Mouse (Mus musculus): ENCODE data around the gene Ptpn13.

Ptpn13 gene

GRCm38 (mm10) chr5:103423305-103423926 is 1.6 kb upstream of the Ptpn13 start:
- DNase-seq: no peak

GRCm38 (mm10) chr5:103423927-103424315 is 1.1 kb upstream of the Ptpn13 start:
- no peak for DNase-seq

DNA sequence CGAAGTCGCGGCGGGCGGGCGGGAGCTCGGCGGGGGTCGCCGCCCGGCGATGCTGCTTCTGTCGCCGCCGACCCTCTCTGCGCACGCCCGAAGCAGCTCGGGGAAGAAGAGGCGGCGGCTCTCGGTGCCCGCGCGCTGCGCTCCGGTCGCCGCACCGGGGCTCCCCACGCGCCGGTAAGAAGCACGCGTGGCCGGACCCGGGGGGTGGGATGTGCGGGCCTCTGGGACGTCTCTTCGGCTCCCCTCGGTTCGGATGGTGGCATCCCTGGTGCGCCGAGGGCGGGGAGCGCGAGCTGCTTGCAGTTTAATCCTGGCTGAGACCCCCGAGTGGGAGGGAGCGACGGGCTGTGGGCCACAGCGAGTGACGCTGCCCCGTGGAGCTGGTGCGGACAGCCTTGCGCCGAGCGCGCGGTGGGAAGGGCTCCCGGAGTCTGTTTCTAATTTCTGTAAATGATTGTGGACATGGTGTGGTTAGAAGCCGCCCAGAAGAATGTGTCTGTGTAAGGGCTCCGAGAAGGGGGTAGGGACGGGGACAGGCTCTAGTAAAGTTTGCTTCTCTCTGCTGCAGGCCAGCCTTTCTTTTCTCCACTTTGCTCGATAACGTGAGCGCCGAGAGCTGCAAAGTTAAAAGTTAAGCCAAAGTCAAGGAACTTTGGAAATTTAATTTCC is 505 bp downstream of the Ptpn13 start:
- DNase-seq: peak; percentile 70

GRCm38 (mm10) chr5:103426250-103426649 is 1.3 kb downstream of the Ptpn13 start:
- no peak for DNase-seq

DNA sequence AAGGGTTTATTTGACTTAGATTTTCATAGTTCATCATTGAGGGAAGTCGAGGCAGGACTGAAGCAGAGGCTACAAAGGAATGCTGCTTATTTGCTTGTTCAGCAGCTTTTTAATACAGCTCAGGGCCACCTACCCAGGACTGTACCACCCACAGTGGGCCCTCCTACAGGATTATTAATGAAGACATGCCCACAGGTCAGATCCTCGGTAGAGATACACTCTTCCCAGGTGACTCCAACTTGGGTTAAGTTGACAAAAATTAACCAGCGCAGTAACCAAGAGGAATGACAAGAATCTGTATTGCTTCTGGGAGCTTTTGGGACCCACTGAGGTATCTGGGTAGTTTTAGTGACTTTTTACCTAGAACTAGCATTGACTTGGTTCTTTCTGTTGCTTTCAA is 6.0 kb downstream of the Ptpn13 start:
- DNase-seq: no peak

- DNase-seq: no peak
Measured at GRCm38 (mm10) chr5:103431479-103431878, 6.5 kb downstream of the Ptpn13 start.

GRCm38 (mm10) chr5:103436039-103436944 is 11.3 kb downstream of the Ptpn13 start:
- peak; percentile 83 for DNase-seq

GRCm38 (mm10) chr5:103437714-103438113 is 12.7 kb downstream of the Ptpn13 start:
- DNase-seq: no peak

DNA sequence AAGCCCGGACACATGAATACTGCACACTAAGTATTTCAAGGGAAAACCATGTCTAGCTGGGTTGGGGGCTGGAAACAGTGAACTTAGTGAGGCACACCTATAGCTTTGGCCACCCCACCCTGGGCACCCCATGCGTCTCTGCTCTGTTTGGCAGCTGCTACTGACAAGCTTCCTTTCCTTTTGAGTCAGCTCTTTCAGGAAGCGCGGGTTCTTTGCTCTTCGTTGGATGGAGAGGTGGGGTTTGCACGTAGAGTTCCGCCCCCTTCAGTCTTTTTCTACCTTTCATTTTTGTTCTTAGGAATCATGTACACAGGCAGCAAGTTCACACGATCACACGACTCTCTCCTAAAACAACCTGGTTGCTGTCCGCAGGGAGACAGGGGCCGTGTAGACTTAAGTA is 14.2 kb downstream of the Ptpn13 start:
- no peak for DNase-seq

GRCm38 (mm10) chr5:103440418-103441276 is 15.7 kb downstream of the Ptpn13 start:
- DNase-seq: no peak

GRCm38 (mm10) chr5:103441706-103442105 is 16.7 kb downstream of the Ptpn13 start:
- no peak for DNase-seq

GRCm38 (mm10) chr5:103442269-103442688 is 17.3 kb downstream of the Ptpn13 start:
- DNase-seq: no peak

DNA sequence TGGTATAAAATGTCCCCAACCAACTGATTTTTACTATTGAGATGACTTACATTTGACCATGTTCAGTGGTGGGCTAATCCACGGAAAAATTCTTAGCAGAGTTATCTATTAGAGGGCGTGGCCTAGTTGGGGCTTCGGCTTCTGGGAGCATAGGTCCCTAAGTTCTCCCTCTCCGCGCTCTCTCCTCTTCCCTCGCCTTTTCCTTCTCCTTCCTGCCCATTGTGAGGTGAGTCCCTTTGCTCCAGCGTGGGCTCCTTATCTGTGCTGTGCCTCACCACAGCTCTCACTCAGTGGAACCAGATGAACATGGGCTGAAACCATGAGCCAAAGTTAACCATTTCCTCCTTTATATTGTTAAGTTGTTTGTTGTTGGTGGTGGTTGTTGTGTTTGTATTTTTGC is 17.9 kb downstream of the Ptpn13 start:
- no peak for DNase-seq

DNA sequence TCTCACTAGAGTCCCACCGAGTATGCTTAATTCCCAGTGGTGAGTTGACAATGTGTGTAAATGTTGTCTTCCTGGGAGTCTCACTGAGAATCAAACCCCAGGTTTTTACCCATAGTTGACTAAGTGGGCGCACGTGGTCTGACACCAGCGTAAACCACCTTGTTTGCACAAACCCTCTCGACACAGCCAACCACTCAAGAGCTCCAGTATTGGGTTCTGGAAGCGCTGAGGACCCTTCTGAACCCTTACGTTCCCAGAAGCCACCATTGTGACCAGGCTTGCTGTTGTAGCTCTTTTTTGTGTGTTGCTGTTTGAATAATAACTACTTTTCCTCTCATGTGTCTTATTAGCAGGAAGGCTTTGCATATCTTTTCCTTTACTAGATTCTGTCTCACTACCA is 20.4 kb downstream of the Ptpn13 start:
- DNase-seq: no peak

DNA sequence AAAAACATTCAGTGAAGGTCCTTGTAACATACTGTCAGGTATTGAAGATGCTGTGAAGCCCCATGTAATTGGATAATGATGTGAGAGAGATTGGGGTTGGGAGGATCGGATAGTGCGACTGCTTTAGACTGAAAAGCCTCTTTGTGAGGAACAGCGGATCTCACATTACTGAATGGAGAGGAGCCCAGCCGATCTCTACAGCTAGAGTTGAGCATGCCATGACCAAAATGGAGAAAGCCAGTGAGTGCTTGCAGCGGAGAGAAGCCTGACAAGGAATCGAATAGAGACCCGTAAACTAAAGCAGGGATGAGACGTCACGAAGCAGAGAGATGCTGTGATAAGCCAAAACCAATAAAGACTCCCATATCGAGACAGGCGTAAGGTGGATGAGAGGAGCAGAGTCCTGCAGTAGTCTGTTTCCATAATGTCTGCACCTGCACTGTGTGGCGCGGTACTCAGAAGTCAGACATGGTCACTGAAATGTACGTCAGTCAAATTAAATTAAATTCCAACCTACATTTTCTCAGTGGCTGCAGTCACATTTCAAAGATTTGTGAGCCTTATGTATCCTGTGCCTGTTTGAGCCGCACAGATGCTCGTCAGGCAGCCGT is 22.9 kb downstream of the Ptpn13 start:
- no peak for DNase-seq

- DNase-seq: no peak
Measured at GRCm38 (mm10) chr5:103448470-103448869, 23.5 kb downstream of the Ptpn13 start.

GRCm38 (mm10) chr5:103450663-103451062 is 25.7 kb downstream of the Ptpn13 start:
- DNase-seq: no peak

DNA sequence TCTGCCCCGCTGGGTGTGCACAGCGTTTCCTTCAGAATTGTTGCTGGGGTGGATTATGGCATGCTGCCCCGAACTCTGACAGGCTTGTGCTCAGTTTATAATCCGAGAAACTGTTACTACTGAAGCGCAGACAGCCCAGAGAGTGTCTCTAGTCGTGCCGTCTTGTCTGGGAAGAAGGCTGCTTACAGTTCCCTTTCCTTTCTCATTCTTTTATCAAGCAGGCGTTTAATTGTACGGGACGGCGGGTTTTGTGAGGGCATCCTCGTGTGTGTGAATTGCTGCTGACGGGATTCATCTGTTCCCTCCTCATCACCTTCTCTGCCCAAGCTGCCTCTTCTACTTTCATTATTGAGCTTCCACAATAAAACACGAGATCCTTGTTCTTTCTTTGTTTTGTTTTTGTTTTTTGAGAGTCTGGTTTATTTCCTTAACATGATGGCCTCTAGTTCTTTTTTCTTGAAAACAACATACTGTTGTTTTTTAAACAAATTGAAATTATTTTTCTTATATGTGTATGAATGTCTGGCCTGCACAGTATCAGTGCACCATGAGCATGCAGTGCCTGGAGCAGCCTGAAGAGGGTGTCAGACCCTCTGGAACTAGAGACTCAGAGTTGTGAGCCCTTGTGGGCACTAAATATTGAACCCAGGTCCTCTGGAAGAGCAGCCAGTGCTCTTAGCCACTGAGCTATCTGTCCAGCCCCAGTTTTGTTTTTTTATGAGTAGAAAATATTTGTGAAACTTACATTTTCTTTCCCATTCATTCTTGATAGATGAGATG is 28.6 kb downstream of the Ptpn13 start:
- peak; percentile 22 for DNase-seq

GRCm38 (mm10) chr5:103456794-103457193 is 31.8 kb downstream of the Ptpn13 start:
- no peak for DNase-seq

DNA sequence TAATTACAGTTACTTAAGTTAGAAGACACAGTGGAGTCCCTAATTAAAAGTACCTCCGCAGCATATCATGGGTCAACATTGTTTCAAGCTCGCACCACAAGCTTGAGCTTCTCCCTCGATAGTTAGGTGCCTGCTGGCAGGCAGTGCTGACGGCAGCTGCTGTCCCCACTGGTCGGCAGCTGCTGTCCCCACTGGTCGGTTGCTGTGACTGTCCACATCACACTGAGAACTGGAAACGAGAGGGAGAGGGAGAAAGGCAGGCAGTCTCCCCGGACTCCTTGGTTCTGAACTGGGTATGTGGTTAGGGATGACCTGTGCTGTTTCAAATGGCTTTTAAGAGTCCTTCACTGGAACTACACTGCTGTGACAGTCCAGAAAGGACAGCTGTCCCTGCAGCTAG is 33.4 kb downstream of the Ptpn13 start:
- DNase-seq: no peak

DNA sequence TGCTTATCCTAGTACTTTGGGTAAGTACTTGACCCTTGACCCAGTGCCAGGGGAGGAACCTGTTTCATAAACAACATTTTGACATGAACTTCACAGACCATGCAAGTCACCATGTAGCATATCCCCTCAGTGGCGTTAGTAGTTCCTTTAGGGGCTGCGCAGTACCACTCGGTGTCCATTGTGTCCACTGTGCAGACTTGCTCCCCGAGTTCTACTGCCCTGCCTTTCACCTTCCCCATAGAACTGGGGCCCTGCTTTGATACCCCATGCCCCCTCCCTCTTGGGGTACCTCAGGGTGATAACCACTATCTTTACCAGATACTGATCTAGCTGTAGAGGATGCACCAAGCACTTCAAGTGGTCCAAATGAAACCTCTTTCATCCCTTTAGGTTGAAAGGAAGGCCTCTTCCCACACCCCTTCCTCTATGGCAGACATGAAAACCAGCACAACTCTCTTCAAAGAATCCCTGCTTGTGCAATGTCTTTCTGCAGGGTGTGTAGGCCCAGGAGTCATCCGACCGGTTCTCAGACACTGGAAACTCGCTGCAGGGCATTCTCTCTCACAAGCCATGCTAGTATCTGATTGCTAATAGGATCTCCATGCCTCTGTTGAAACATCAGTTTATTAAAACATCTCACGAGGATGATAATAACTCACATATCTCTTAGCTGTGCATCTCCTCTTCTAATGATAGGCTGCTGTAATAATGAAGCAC is 34.1 kb downstream of the Ptpn13 start:
- no peak for DNase-seq

Measured in lung, postnatal 10 days (tissue).